Mouse (Mus musculus) brain, embryonic 14.5 days (tissue): Measurements from ENCODE around the gene Ulk1.

Source experiments
- CTCF ChIP-seq: fragments of 200-500 bp; IDR thresholded peaks from 2 replicates; pipeline ENCODE4 v1.5.1; 2012; ENCODE audit warnings: inconsistent platforms, mild to moderate bottlenecking, moderate library complexity, borderline replicate concordance; ENCODE audit not compliant: insufficient read depth, insufficient read length; ENCODE audit errors: extremely low read depth
- POLR2A ChIP-seq: fragments of 200-500 bp; IDR thresholded peaks from 2 replicates; pipeline ENCODE4 v1.6.1; 2012; ENCODE audit warnings: mild to moderate bottlenecking, inconsistent platforms, borderline replicate concordance; ENCODE audit not compliant: poor library complexity, insufficient read depth, insufficient read length, severe bottlenecking; ENCODE audit errors: extremely low read depth

- no peak for TF ChIP-seq POLR2A
- TF ChIP-seq CTCF: no peak
These were observed 26.7 kb downstream of the Ulk1 start for GRCm38 (mm10) chr5:110783150-110783549.
